Mouse (Mus musculus) hindbrain, postnatal 0 days (tissue): ENCODE results near the gene Tmem89. TPM values are rescaled to one million over a fixed set of nuclear protein-coding genes. Genes with fewer than 3 reads are reported as not detected.

Source experiments
- ATAC-seq: fragments of 200-750 bp; cut with Nextera tagmentation; 2 replicates; pipeline ENCODE4 v1.8.0; 2017; ENCODE audit warnings: mild to moderate bottlenecking, moderate TSS enrichment, moderate library complexity
- DNase-seq: peaks from one replicate; pipeline ENCODE4 v3.0.0-alpha.2; 2015; ENCODE audit warnings: low spot score
- H3K27ac ChIP-seq: fragments of 300-500 bp; sonication (generic); 2 replicates; pipeline ENCODE4 v1.5.1; 2014; ENCODE audit warnings: mild to moderate bottlenecking
- H3K27me3 ChIP-seq: fragments of 300-500 bp; sonication (generic); 2 replicates; pipeline ENCODE4 v1.6.1; 2014; ENCODE audit warnings: low read length, mixed read lengths; ENCODE audit not compliant: insufficient read depth
- H3K36me3 ChIP-seq: fragments of 300-500 bp; sonication (generic); 2 replicates; pipeline ENCODE4 v1.6.1; 2014; ENCODE audit warnings: low read length, mixed read lengths; ENCODE audit not compliant: insufficient read depth
- H3K4me1 ChIP-seq: fragments of 300-500 bp; sonication (generic); 2 replicates; pipeline ENCODE4 v1.6.1; 2014; ENCODE audit warnings: antibody characterized with exemption, low read length, mixed read lengths; ENCODE audit not compliant: insufficient read depth
- H3K4me2 ChIP-seq: fragments of 300-500 bp; sonication (generic); 2 replicates; pipeline ENCODE4 v1.6.1; 2014; ENCODE audit warnings: low read depth, mild to moderate bottlenecking, low read length, moderate library complexity, mixed read lengths
- H3K4me3 ChIP-seq: fragments of 300-500 bp; sonication (generic); 2 replicates; pipeline ENCODE4 v1.5.1; 2014; ENCODE audit warnings: low read length
- H3K9ac ChIP-seq: fragments of 300-500 bp; sonication (generic); replicated peaks from 2 replicates; pipeline ENCODE4 v1.6.1; 2014; ENCODE audit warnings: mild to moderate bottlenecking, low read length, moderate library complexity, mixed read lengths
- H3K9me3 ChIP-seq: fragments of 300-500 bp; sonication (generic); 2 replicates; pipeline ENCODE4 v1.6.1; 2016; ENCODE audit warnings: low read length, mixed read lengths
- CTCF ChIP-seq: IDR thresholded peaks from 2 replicates; pipeline ENCODE4 v1.5.1; 2016; ENCODE audit warnings: antibody characterized with exemption, control low read depth, low read depth
- WGBS: fragments of 180-500 bp; shearing (Covaris S2); extraction: QIAGEN DNeasy Blood & Tissue Kit; methylation state at CpG from one replicate; pipeline ENCODE4 v1.1.7; 2014; 5-methylcytosine and 5-hydroxymethylcytosine counted together
- polyA plus RNA-seq: library from polyadenylated mRNA; unstranded; fragments of >200 nt; fragmentation: Nextera tagmentation; extraction: Ambion mirVana; gene quantifications from 2 replicates; pipeline ENCODE4 v1.2.1, GENCODE M21; 2015
- total RNA-seq: library from RNA; depleted of rRNA; stranded (reverse); fragments of >200 nt; gene quantifications from 2 replicates; pipeline ENCODE4 v1.2.3, GENCODE M21; 2014; rRNA removed

The Tmem89 gene
- total RNA-seq (0.16 TPM in 1 of 2 replicates, not detected in the other), polyA plus RNA-seq (0.30 and 0.37 TPM in 2 replicates)

- ATAC-seq (peak; percentile 98), DNase-seq (peak; percentile 91)
- TF ChIP-seq CTCF, result no peak
- H3K4me3 ChIP-seq, result no peak within 1 kb of the TSS
- 32% methylated on average over 6 of the region's 6 CpGs for WGBS
- peaks cover 6% of the 10 kb centered on the region for H3K4me1 ChIP-seq
- H3K4me2 ChIP-seq, result no peak within 1 kb of the TSS
- no peaks in the 10 kb centered on the region for H3K36me3 ChIP-seq
- H3K27ac ChIP-seq, result peak within 1 kb of the TSS; percentile 61
- H3K9me3 ChIP-seq, result no peaks in the 10 kb centered on the region
- no peak within 1 kb of the TSS for H3K9ac ChIP-seq
- no peaks in the 10 kb centered on the region for H3K27me3 ChIP-seq
These were observed at the start of gene Tmem89 for GRCm38 (mm10) chr9:108914491-108914890. TSS of gene Tmem89 (plus strand) at chr9:108914619.

- 75% methylated on average over 6 of the region's 6 CpGs for WGBS
- no peak overlapping the region for H3K9ac ChIP-seq
- no peaks in the 10 kb centered on the region for H3K9me3 ChIP-seq
- H3K4me3 ChIP-seq, result no peak overlapping the region
- TF ChIP-seq CTCF, result no peak
- no peaks in the 10 kb centered on the region for H3K36me3 ChIP-seq
- DNase-seq (no peak), ATAC-seq (no peak)
- no peaks in the 10 kb centered on the region for H3K27me3 ChIP-seq
- no peak overlapping the region for H3K4me2 ChIP-seq
- peaks cover 6% of the 10 kb centered on the region for H3K4me1 ChIP-seq
- no peak overlapping the region for H3K27ac ChIP-seq
These were observed 2.1 kb upstream of the Tmem89 start for GRCm38 (mm10) chr9:108912308-108912707.

GRCm38 (mm10) chr9:108913161-108913560 is 1.3 kb upstream of the Tmem89 start:
- Histone ChIP-seq H3K36me3 (no peaks in the 10 kb centered on the region), H3K4me3 (no peak overlapping the region), H3K4me1 (peaks cover 6% of the 10 kb centered on the region), H3K27me3 (no peaks in the 10 kb centered on the region), H3K27ac (no peak overlapping the region), H3K9me3 (no peaks in the 10 kb centered on the region), H3K9ac (no peak overlapping the region), H3K4me2 (no peak overlapping the region)
- DNase-seq (no peak), ATAC-seq (no peak)
- TF ChIP-seq CTCF, result no peak
- 81% methylated on average over 7 of the region's 7 CpGs for WGBS

- H3K4me3 ChIP-seq, result no peak overlapping the region
- H3K9me3 ChIP-seq, result no peaks in the 10 kb centered on the region
- H3K27ac ChIP-seq, result peak overlapping the region; percentile 61
- H3K9ac ChIP-seq, result no peak overlapping the region
- peak; percentile 18 for DNase-seq
- H3K4me2 ChIP-seq, result no peak overlapping the region
- ATAC-seq, result no peak
- peaks cover 6% of the 10 kb centered on the region for H3K4me1 ChIP-seq
- no peaks in the 10 kb centered on the region for H3K36me3 ChIP-seq
- no peaks in the 10 kb centered on the region for H3K27me3 ChIP-seq
- TF ChIP-seq CTCF, result no peak
- WGBS, result 51% methylated on average over 10 of the region's 10 CpGs
These were observed 798 bp upstream of the Tmem89 start for GRCm38 (mm10) chr9:108913621-108914020.

GRCm38 (mm10) chr9:108925897-108926296 is 11.5 kb downstream of the Tmem89 start:
- Histone ChIP-seq H3K9ac (no peak overlapping the region), H3K9me3 (no peaks in the 10 kb centered on the region), H3K4me1 (no peaks in the 10 kb centered on the region), H3K27ac (no peak overlapping the region), H3K27me3 (no peaks in the 10 kb centered on the region), H3K36me3 (no peaks in the 10 kb centered on the region), H3K4me3 (no peak overlapping the region), H3K4me2 (no peak overlapping the region)
- TF ChIP-seq CTCF, result no peak
- WGBS, result 79% methylated on average over 8 of the region's 8 CpGs
- DNase-seq, result no peak
- ATAC-seq, result no peak

GRCm38 (mm10) chr9:108928424-108928823 is 14.0 kb downstream of the Tmem89 start:
- 88% methylated on average over 3 of the region's 3 CpGs for WGBS
- no peak for TF ChIP-seq CTCF
- Histone ChIP-seq H3K9me3 (no peaks in the 10 kb centered on the region), H3K9ac (no peak overlapping the region), H3K4me3 (no peak overlapping the region), H3K4me2 (no peak overlapping the region), H3K4me1 (no peaks in the 10 kb centered on the region), H3K36me3 (no peaks in the 10 kb centered on the region), H3K27ac (no peak overlapping the region), H3K27me3 (no peaks in the 10 kb centered on the region)
- DNase-seq (no peak), ATAC-seq (no peak)

GRCm38 (mm10) chr9:108935991-108936390 is 21.6 kb downstream of the Tmem89 start:
- Histone ChIP-seq H3K4me3 (no peak overlapping the region), H3K9me3 (no peaks in the 10 kb centered on the region)

More at GRCm38 (mm10) chr9:108935991-108936390, 21.6 kb downstream of the Tmem89 start:
- 15% methylated on average over 3 of the region's 3 CpGs for WGBS
- no peak for DNase-seq
- Histone ChIP-seq H3K36me3 (peaks cover 20% of the 10 kb centered on the region), H3K4me1 (peaks cover 4% of the 10 kb centered on the region; the same call in 1 of the 2 replicates), H3K9ac (no peak overlapping the region), H3K27ac (no peak overlapping the region), H3K27me3 (no peaks in the 10 kb centered on the region), H3K4me2 (peak overlapping the region; percentile 27; the same call in 1 of the 2 replicates)
- 0 out of 2 replicates have a peak, but pooled peaks have one; percentile 1 for ATAC-seq
- no peak for TF ChIP-seq CTCF
